Mouse (Mus musculus): ENCODE measurements around the gene Tspo2. TPM values are rescaled to one million over a fixed set of nuclear protein-coding genes. Genes with fewer than 3 reads are reported as not detected.

Gene Tspo2
- polyA plus RNA-seq, 1 experiment from 2014 or later, result 3.6 TPM

GRCm38 (mm10) chr17:48427852-48428530, 23.3 kb downstream of the Tspo2 start:
- peaks cover 53% of the 10 kb centered on the region for H3K4me1 ChIP-seq
- ATAC-seq (ENCODE audit: borderline replicate concordance, extremely low read depth, low FRiP score, low TSS enrichment), result no peak
- H3K9me3 ChIP-seq, result no peaks in the 10 kb centered on the region
- H3K4me3 ChIP-seq, result no peak overlapping the region
- no peak overlapping the region for H3K9ac ChIP-seq
- H3K36me3 ChIP-seq, result no peaks in the 10 kb centered on the region
- no peaks in the 10 kb centered on the region for H3K27me3 ChIP-seq
- 70% methylated on average over 11 of the region's 11 CpGs for WGBS
- H3K27ac ChIP-seq, result 0 out of 2 replicates have a peak overlapping the region, but pooled peaks have one; percentile 10
- H3K4me2 ChIP-seq, result no peak overlapping the region

GRCm38 (mm10) chr17:48426991-48427750, 24.2 kb downstream of the Tspo2 start:
- 54% methylated on average over 13 of the region's 13 CpGs for WGBS
- no peak overlapping the region for H3K4me2 ChIP-seq
- H3K27me3 ChIP-seq, result no peaks in the 10 kb centered on the region
- H3K4me1 ChIP-seq, result peaks cover 47% of the 10 kb centered on the region
- no peak overlapping the region for H3K4me3 ChIP-seq
- no peak for ATAC-seq (ENCODE audit: borderline replicate concordance, extremely low read depth, low FRiP score, low TSS enrichment)
- H3K9ac ChIP-seq, result no peak overlapping the region
- no peaks in the 10 kb centered on the region for H3K9me3 ChIP-seq
- H3K27ac ChIP-seq, result 0 out of 2 replicates have a peak overlapping the region, but pooled peaks have one; percentile 29
- H3K36me3 ChIP-seq, result no peaks in the 10 kb centered on the region

DNA sequence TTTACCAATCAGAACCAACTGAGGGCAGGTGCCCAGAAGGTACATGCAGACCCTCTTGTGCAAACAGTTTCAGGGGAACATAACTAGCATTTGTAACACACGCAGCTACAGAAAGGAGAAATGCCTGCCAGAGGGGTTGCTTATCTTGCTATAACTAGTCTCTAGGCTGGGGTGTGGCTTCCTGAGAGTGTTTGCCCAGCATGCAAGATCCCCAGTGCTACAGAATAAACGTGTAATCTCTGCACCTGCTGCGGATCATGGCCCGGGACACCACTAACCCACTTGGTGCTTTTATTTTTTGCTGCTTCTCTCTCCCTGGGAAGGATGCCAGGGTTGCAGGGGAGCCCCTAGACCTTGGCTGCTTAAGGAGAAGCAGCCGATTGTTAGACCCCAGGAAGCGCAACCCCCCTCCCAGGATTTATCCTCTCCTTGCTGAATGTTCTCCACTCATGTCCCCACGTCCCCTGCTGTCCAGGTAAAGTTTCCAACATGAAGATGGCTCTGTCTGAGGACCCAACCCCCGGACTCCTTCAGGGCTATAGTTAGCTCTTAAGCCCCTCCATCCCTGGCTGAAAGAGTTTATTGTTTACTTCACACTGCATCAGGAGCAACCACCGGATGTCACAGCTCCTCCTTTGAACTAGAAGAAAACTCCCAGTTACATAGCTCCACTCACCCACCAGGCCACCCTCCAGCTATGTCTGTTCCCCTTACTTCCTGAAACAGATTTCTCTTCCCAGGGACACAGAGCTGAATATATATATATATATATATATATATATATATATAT, 25.3 kb downstream of the Tspo2 start:
- H3K4me2 ChIP-seq, result peak overlapping the region; percentile 7; the same call in 1 of the 2 replicates
- no peaks in the 10 kb centered on the region for H3K27me3 ChIP-seq
- H3K4me3 ChIP-seq, result no peak overlapping the region
- H3K4me1 ChIP-seq, result peaks cover 42% of the 10 kb centered on the region
- H3K9me3 ChIP-seq, result no peaks in the 10 kb centered on the region
- 0 out of 2 replicates have a peak overlapping the region, but pooled peaks have one; percentile 1 for H3K9ac ChIP-seq
- WGBS, result 18% methylated on average over 9 of the region's 9 CpGs
- H3K27ac ChIP-seq, result peak overlapping the region; percentile 76
- no peaks in the 10 kb centered on the region for H3K36me3 ChIP-seq
- ATAC-seq (ENCODE audit: borderline replicate concordance, extremely low read depth, low FRiP score, low TSS enrichment), result peak; percentile 32; the same call in 1 of the 2 replicates

GRCm38 (mm10) chr17:48424237-48424636, 27.1 kb downstream of the Tspo2 start:
- 84% methylated on average over 9 of the region's 9 CpGs for WGBS
- Histone ChIP-seq H3K4me1 (peaks cover 31% of the 10 kb centered on the region), H3K27ac (no peak overlapping the region), H3K4me3 (no peak overlapping the region), H3K9me3 (no peaks in the 10 kb centered on the region), H3K9ac (no peak overlapping the region), H3K36me3 (no peaks in the 10 kb centered on the region), H3K4me2 (no peak overlapping the region), H3K27me3 (no peaks in the 10 kb centered on the region)
- no peak for ATAC-seq (ENCODE audit: borderline replicate concordance, extremely low read depth, low FRiP score, low TSS enrichment)

GRCm38 (mm10) chr17:48419571-48419970, 31.8 kb downstream of the Tspo2 start:
- H3K9ac ChIP-seq, result no peak overlapping the region
- peaks cover 16% of the 10 kb centered on the region for H3K36me3 ChIP-seq
- no peak overlapping the region for H3K27ac ChIP-seq
- no peak overlapping the region for H3K4me3 ChIP-seq
- peaks cover 12% of the 10 kb centered on the region for H3K4me1 ChIP-seq
- ATAC-seq (ENCODE audit: borderline replicate concordance, extremely low read depth, low FRiP score, low TSS enrichment), result no peak
- no peaks in the 10 kb centered on the region for H3K27me3 ChIP-seq
- 52% methylated on average over 2 of the region's 2 CpGs for WGBS
- H3K4me2 ChIP-seq, result no peak overlapping the region
- H3K9me3 ChIP-seq, result no peaks in the 10 kb centered on the region

DNA sequence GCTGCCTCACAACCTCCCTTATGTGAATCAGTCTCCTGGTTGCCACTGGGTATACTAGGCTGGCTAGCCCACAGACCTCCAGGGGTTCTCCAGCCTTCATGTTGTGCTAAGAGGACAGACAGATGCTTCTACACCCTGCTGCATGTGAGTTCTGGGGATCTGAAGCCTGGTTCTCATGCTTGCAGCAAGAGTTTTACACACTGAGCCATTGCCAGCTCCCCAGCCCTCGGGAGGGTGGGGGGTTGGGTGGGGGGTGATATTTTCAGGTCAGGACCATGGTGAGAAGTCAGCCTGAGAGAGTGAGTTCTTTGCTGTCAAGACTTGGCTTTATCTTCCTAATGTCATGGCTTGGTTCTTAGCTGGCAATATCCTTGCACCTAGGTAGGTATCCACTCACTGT, 32.5 kb downstream of the Tspo2 start:
- no peak for ATAC-seq (ENCODE audit: borderline replicate concordance, extremely low read depth, low FRiP score, low TSS enrichment)
- no peak overlapping the region for H3K4me3 ChIP-seq
- no peaks in the 10 kb centered on the region for H3K27me3 ChIP-seq
- peaks cover 23% of the 10 kb centered on the region for H3K36me3 ChIP-seq
- WGBS, result 81% methylated on average over 1 of the region's 1 CpGs
- H3K27ac ChIP-seq, result no peak overlapping the region
- no peak overlapping the region for H3K9ac ChIP-seq
- peaks cover 12% of the 10 kb centered on the region for H3K4me1 ChIP-seq
- H3K4me2 ChIP-seq, result no peak overlapping the region
- H3K9me3 ChIP-seq, result no peaks in the 10 kb centered on the region

DNA sequence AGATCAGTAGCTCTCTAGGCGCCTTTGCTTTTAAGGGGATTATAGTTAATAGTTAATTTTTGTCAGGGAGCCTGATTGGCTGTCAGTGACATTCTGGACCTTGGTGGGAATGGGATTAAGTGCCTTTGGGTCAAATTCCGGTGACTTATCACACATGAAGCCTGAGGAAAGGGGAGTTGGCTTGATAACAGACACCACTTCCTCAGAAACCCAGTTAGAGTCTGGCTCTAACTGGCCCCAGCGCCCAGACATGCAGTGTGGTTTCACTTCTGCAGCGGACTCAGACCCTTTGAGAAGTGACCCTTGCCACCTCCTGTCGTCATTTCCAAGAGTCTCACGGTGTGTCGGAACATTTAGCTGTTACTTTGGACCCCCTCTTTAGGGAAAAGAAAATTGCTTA, 33.1 kb downstream of the Tspo2 start:
- no peaks in the 10 kb centered on the region for H3K27me3 ChIP-seq
- H3K4me3 ChIP-seq, result no peak overlapping the region
- peaks cover 12% of the 10 kb centered on the region for H3K4me1 ChIP-seq
- H3K9me3 ChIP-seq, result no peaks in the 10 kb centered on the region
- H3K9ac ChIP-seq, result no peak overlapping the region
- H3K27ac ChIP-seq, result no peak overlapping the region
- peak overlapping the region; percentile 36; the same call in 1 of the 2 replicates for H3K4me2 ChIP-seq
- ATAC-seq (ENCODE audit: borderline replicate concordance, extremely low read depth, low FRiP score, low TSS enrichment), result no peak
- 42% methylated on average over 7 of the region's 7 CpGs for WGBS
- H3K36me3 ChIP-seq, result peaks cover 28% of the 10 kb centered on the region

- Histone ChIP-seq H3K9me3 (no peaks in the 10 kb centered on the region), H3K4me3 (no peak overlapping the region), H3K9ac (no peak overlapping the region), H3K27ac (no peak overlapping the region), H3K4me2 (no peak overlapping the region), H3K4me1 (peaks cover 12% of the 10 kb centered on the region), H3K27me3 (no peaks in the 10 kb centered on the region), H3K36me3 (peaks cover 32% of the 10 kb centered on the region)
- WGBS, result 73% methylated on average over 6 of the region's 6 CpGs
- ATAC-seq (ENCODE audit: borderline replicate concordance, extremely low read depth, low FRiP score, low TSS enrichment), result no peak
These were observed 33.8 kb downstream of the Tspo2 start for GRCm38 (mm10) chr17:48417521-48417920.

DNA sequence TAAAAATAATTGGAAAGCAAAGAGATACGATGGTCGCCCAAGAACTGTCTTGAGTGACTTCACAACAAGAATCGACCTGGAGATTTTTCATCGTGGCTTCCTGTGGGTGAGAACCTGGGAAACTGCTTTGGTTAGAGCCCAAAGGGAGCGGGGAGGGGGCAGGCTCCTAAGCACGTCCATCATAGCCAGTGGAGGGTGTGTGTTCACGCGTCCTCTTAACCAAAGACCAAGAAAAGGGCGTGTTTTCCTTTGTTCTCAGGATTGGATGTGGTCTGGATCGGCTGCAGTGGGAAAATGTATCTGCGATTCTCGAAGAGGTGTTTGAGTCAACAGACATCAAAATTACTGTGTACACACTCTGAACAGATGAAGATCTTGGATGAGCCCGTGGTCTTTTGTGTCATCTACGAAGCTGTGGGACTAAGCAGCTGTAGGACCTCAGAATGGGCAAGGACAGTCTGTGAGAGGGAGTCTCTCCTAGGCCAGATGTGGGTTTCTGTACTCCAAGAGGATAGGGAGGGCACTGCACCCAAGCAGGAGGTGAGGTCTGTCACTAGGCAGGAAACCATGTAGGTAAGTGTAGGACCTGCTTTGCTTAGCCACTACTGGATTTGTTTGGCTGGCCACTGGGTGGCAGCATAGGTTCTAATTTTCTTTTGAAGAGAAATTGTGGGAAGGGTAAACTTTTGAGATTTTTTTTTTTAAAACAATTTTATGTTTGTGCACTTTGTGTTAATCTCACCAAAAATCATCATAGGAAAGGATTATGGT, 34.7 kb downstream of the Tspo2 start:
- H3K4me1 ChIP-seq, result peaks cover 17% of the 10 kb centered on the region
- peak overlapping the region; percentile 45 for H3K27ac ChIP-seq
- no peak overlapping the region for H3K4me2 ChIP-seq
- H3K4me3 ChIP-seq, result no peak overlapping the region
- peaks cover 33% of the 10 kb centered on the region for H3K36me3 ChIP-seq
- WGBS, result 73% methylated on average over 14 of the region's 14 CpGs
- ATAC-seq (ENCODE audit: borderline replicate concordance, extremely low read depth, low FRiP score, low TSS enrichment), result no peak
- no peaks in the 10 kb centered on the region for H3K9me3 ChIP-seq
- H3K27me3 ChIP-seq, result no peaks in the 10 kb centered on the region
- H3K9ac ChIP-seq, result no peak overlapping the region

DNA sequence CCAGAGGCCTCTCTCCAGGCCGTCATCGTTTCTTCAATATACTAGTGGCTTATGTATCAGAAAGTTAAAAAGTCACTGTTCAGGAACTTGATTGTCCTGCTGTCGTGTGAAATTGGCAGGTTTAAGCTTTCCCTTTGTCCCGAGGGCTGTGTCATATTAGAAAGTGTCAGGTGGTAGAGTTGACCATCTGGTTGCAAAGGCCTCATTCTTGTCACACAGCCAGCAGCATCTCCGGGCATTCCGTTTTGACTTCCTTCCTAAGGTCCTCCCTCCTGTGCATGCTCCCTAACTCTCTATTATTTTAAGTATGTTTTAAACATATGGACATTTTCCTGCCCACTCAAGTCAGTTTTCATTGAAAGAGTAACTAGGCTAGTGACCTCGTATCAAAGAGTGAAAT, 35.3 kb downstream of the Tspo2 start:
- H3K27ac ChIP-seq, result peak overlapping the region; percentile 45
- H3K4me2 ChIP-seq, result no peak overlapping the region
- H3K4me3 ChIP-seq, result no peak overlapping the region
- H3K36me3 ChIP-seq, result peaks cover 33% of the 10 kb centered on the region
- WGBS, result 61% methylated on average over 7 of the region's 7 CpGs
- H3K9me3 ChIP-seq, result no peaks in the 10 kb centered on the region
- peaks cover 23% of the 10 kb centered on the region for H3K4me1 ChIP-seq
- no peak for ATAC-seq (ENCODE audit: borderline replicate concordance, extremely low read depth, low FRiP score, low TSS enrichment)
- H3K9ac ChIP-seq, result no peak overlapping the region
- no peaks in the 10 kb centered on the region for H3K27me3 ChIP-seq

- Histone ChIP-seq H3K36me3 (peaks cover 29% of the 10 kb centered on the region), H3K27ac (peak overlapping the region; percentile 98), H3K4me1 (peaks cover 27% of the 10 kb centered on the region), H3K4me3 (peak overlapping the region; percentile 93), H3K9ac (peak overlapping the region; percentile 76), H3K4me2 (peak overlapping the region; percentile 77), H3K9me3 (no peaks in the 10 kb centered on the region), H3K27me3 (no peaks in the 10 kb centered on the region)
- ATAC-seq (ENCODE audit: borderline replicate concordance, extremely low read depth, low FRiP score, low TSS enrichment), result no peak
- WGBS, result 23% methylated on average over 8 of the region's 8 CpGs
These were observed 40.1 kb downstream of the Tspo2 start for GRCm38 (mm10) chr17:48411241-48411640.
